Mouse (Mus musculus): ENCODE measurements around the gene Lsp1.
A peak's percentile ranks its signal among the peaks of the same experiment; 100 is the strongest.

The Lsp1 gene

GRCm38 (mm10) chr7:142460636-142461077, at the start of gene Lsp1:
TSS of gene Lsp1 (plus strand) at chr7:142460809.
- no peak for DNase-seq (ENCODE audit: low spot score in 2 of 2)

GRCm38 (mm10) chr7:142413285-142413684, 47.3 kb upstream of the Lsp1 start:
- DNase-seq (ENCODE audit: low spot score in 2 of 2) = no peak

- DNase-seq (ENCODE audit: low spot score in 2 of 2) = no peak
These were observed 45.3 kb upstream of the Lsp1 start for GRCm38 (mm10) chr7:142415314-142415713.

- DNase-seq (ENCODE audit: low spot score in 2 of 2) = no peak
These were observed 44.4 kb upstream of the Lsp1 start for GRCm38 (mm10) chr7:142416225-142416624.

- no peak for DNase-seq (ENCODE audit: low spot score in 2 of 2)
These were observed 42.6 kb upstream of the Lsp1 start for GRCm38 (mm10) chr7:142418027-142418426.

GRCm38 (mm10) chr7:142418679-142419078, 41.9 kb upstream of the Lsp1 start:
- DNase-seq (ENCODE audit: low spot score in 2 of 2) = no peak

- DNase-seq (ENCODE audit: low spot score in 2 of 2) = no peak
These were observed 40.7 kb upstream of the Lsp1 start for GRCm38 (mm10) chr7:142419887-142420286.

- no peak for DNase-seq (ENCODE audit: low spot score in 2 of 2)
These were observed 38.8 kb upstream of the Lsp1 start for GRCm38 (mm10) chr7:142421826-142422225.

- no peak for DNase-seq (ENCODE audit: low spot score in 2 of 2)
These were observed 34.9 kb upstream of the Lsp1 start for GRCm38 (mm10) chr7:142425641-142426213.

- no peak for DNase-seq (ENCODE audit: low spot score in 2 of 2)
These were observed 32.4 kb upstream of the Lsp1 start for GRCm38 (mm10) chr7:142428213-142428612.

GRCm38 (mm10) chr7:142430160-142430678, 30.4 kb upstream of the Lsp1 start:
- DNase-seq (ENCODE audit: low spot score in 2 of 2) = peak in 1 of 2 experiments; percentile 64

GRCm38 (mm10) chr7:142431106-142431505, 29.5 kb upstream of the Lsp1 start:
- no peak for DNase-seq (ENCODE audit: low spot score in 2 of 2)

GRCm38 (mm10) chr7:142433623-142434022, 27.0 kb upstream of the Lsp1 start:
- DNase-seq (ENCODE audit: low spot score in 2 of 2) = no peak

GRCm38 (mm10) chr7:142434137-142434865, 26.3 kb upstream of the Lsp1 start, which contains the start of gene Syt8:
TSS of gene Syt8 (plus strand) at chr7:142434850.
- no peak for DNase-seq (ENCODE audit: low spot score in 2 of 2)

- peak in 1 of 2 experiments; percentile 54 for DNase-seq (ENCODE audit: low spot score in 2 of 2)
These were observed 25.1 kb upstream of the Lsp1 start for GRCm38 (mm10) chr7:142435524-142435923.

GRCm38 (mm10) chr7:142437324-142437723, 23.3 kb upstream of the Lsp1 start:
- DNase-seq (ENCODE audit: low spot score in 2 of 2) = no peak

GRCm38 (mm10) chr7:142439966-142440365, 20.6 kb upstream of the Lsp1 start:
- no peak for DNase-seq (ENCODE audit: low spot score in 2 of 2)

- DNase-seq (ENCODE audit: low spot score in 2 of 2) = no peak
These were observed 19.9 kb upstream of the Lsp1 start for GRCm38 (mm10) chr7:142440657-142441114.

GRCm38 (mm10) chr7:142441585-142441984, 19.0 kb upstream of the Lsp1 start, which contains the start of gene Tnni2:
TSS of gene Tnni2 (plus strand) at chr7:142441808.
- no peak for DNase-seq (ENCODE audit: low spot score in 2 of 2)

- no peak for DNase-seq (ENCODE audit: low spot score in 2 of 2)
These were observed 18.3 kb upstream of the Lsp1 start for GRCm38 (mm10) chr7:142442081-142442907.

- DNase-seq (ENCODE audit: low spot score in 2 of 2) = no peak
These were observed 17.6 kb upstream of the Lsp1 start for GRCm38 (mm10) chr7:142442908-142443420.

GRCm38 (mm10) chr7:142443474-142443873, 17.1 kb upstream of the Lsp1 start:
- no peak for DNase-seq (ENCODE audit: low spot score in 2 of 2)
